Mouse (Mus musculus) lung, adult 2 months (tissue): ENCODE measurements around the gene Adgrv1.

ENCODE experiments used
- CTCF ChIP-seq: fragments of 200-500 bp; IDR thresholded peaks from 2 replicates; pipeline ENCODE4 v1.5.1; 2011; ENCODE audit warnings: mild to moderate bottlenecking, low read length, control low read depth; ENCODE audit not compliant: insufficient read depth
- POLR2A ChIP-seq: fragments of 200-500 bp; IDR thresholded peaks from 2 replicates; pipeline ENCODE4 v1.6.1; 2011; ENCODE audit warnings: low read depth, mild to moderate bottlenecking, control low read depth, low read length, borderline replicate concordance; ENCODE audit errors: extremely low read depth

DNA sequence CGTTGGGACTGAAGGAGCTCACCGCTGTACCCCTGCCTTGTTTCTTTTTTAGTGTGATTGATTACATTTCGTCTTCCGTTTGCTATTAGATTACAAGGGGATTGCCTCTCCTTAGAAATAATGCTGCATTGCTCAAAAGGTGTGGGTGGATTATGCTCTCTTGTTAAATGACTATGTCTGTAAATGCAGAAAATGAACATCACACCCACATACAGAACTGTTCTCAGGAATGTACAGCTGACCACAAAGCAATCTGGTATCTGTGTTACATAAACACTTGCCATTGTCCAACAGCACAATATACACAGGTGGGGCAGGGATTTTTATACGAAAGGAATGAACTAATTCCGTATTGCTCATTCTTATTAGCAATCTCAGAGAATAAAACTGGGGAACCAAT is 465.5 kb downstream of the Adgrv1 start:
- TF ChIP-seq CTCF (no peak), POLR2A (no peak)
